Mouse (Mus musculus) liver, embryonic 15.5 days (tissue): Measurements from ENCODE around the gene Snx15. TPM values are rescaled to one million over a fixed set of nuclear protein-coding genes. Genes with fewer than 3 reads are reported as not detected.

Experiments
- ATAC-seq: fragments of 200-750 bp; cut with Nextera tagmentation; 2 replicates; pipeline ENCODE4 v1.8.0; 2017; ENCODE audit warnings: moderate number of reproducible peaks, mild to moderate bottlenecking, moderate library complexity; ENCODE audit not compliant: insufficient read depth
- H3K27ac ChIP-seq: fragments of 300-500 bp; sonication (generic); replicated peaks from 2 replicates; pipeline ENCODE4 v1.5.1; 2015; ENCODE audit warnings: mild to moderate bottlenecking, inconsistent platforms
- H3K27me3 ChIP-seq: fragments of 300-500 bp; sonication (generic); 2 replicates; pipeline ENCODE4 v1.6.1; 2015; ENCODE audit warnings: mild to moderate bottlenecking, inconsistent platforms
- H3K36me3 ChIP-seq: fragments of 300-500 bp; sonication (generic); replicated peaks from 2 replicates; pipeline ENCODE4 v1.6.1; 2015; ENCODE audit warnings: moderate library complexity, mild to moderate bottlenecking, inconsistent platforms
- H3K4me1 ChIP-seq: fragments of 300-500 bp; sonication (generic); replicated peaks from 2 replicates; pipeline ENCODE4 v1.6.1; 2015; ENCODE audit warnings: inconsistent platforms
- H3K4me2 ChIP-seq: fragments of 300-500 bp; sonication (generic); 2 replicates; pipeline ENCODE4 v1.6.1; 2015; ENCODE audit warnings: moderate library complexity, mild to moderate bottlenecking, inconsistent platforms
- H3K4me3 ChIP-seq: fragments of 300-500 bp; sonication (generic); replicated peaks from 2 replicates; pipeline ENCODE4 v1.5.1; 2015; ENCODE audit warnings: mild to moderate bottlenecking, inconsistent platforms
- H3K9ac ChIP-seq: fragments of 300-500 bp; sonication (generic); 2 replicates; pipeline ENCODE4 v1.6.1; 2015; ENCODE audit warnings: moderate library complexity, mild to moderate bottlenecking, inconsistent platforms
- H3K9me3 ChIP-seq: fragments of 300-500 bp; sonication (generic); replicated peaks from 2 replicates; pipeline ENCODE4 v1.6.1; 2016; ENCODE audit warnings: inconsistent platforms
- WGBS: fragments of 180-500 bp; shearing (Covaris S2); methylation state at CpG from one replicate; pipeline ENCODE4 v1.1.7; 2015; ENCODE audit warnings: mixed read lengths; ENCODE audit not compliant: insufficient replicate concordance; 5-methylcytosine and 5-hydroxymethylcytosine counted together
- polyA plus RNA-seq: library from polyadenylated mRNA; unstranded; fragments of >200 nt; fragmentation: Nextera tagmentation; extraction: Ambion mirVana; gene quantifications from 2 replicates; pipeline ENCODE4 v1.2.1, GENCODE M21; 2015

Snx15 gene
- 58.5 and 66.0 TPM in 2 replicates for polyA plus RNA-seq

DNA sequence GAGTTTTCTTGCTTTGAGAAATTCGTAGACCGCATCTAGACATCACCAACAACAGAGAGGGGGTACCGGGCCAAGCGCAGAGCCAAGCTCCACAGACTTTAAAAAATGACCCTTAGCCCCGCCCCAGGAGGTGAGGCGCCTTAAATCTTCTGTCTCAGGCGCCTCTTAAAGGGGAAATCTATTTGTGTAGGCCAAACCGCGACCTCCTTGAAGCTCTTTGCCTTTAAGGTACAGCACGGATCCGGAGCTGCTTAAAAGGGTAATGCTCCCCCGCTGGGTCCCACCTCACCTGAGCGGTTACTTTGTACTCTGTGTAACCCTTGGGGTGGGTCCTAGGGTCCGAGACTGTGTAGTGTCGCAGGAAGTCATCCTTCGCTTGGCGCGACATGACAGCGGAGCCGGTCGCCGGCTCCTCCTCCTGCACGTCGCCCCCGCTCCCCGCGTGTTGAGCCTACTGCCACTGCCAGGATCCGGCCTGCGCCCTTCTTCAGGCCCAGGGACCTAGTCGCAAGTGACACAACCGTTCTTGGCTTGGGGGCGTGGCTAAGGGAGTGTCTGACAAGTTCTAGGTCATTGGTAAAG lies at the start of gene Snx15:
Gene Snx15, minus strand, starts transcription at position 545 of the 582 bp plus-strand sequence.
- Histone ChIP-seq H3K4me3 (peak within 1 kb of the TSS; percentile 76), H3K27me3 (no peaks in the 10 kb centered on the region), H3K4me2 (peak within 1 kb of the TSS; percentile 86), H3K36me3 (peaks cover 12% of the 10 kb centered on the region), H3K9ac (peak within 1 kb of the TSS; percentile 83), H3K4me1 (peaks cover 77% of the 10 kb centered on the region), H3K9me3 (no peaks in the 10 kb centered on the region), H3K27ac (peak within 1 kb of the TSS; percentile 99)
- peak; percentile 84 for ATAC-seq
- under 1% methylated on average over 32 of the region's 32 CpGs for WGBS

DNA sequence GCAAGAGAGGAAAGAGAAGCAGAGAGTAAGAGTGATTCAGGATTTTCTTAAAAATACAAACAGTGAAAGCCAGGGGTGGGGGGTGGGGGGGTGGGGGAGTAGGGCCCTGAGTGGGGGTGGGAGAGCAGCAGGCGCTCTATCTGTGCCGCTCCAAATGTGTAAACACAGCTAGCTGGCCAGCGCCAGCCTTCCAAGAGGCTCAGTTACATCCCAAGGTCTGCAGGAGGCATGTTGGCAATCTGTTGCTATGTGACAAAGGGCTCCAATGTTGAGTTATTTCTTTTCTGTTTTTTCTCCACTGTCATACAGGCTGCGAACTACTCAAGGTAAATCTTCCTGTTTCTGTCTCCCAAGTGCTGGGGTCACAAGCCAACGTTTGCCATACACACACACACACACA lies 46.7 kb upstream of the Snx15 start:
- H3K4me2 ChIP-seq: no peak overlapping the region
- H3K4me1 ChIP-seq: no peaks in the 10 kb centered on the region
- H3K27me3 ChIP-seq: no peaks in the 10 kb centered on the region; the same call in 1 of the 2 replicates
- 0 out of 2 replicates have a peak, but pooled peaks cover 3% of the 10 kb centered on the region for H3K9me3 ChIP-seq
- ATAC-seq: no peak
- WGBS: 30% methylated on average over 5 of the region's 5 CpGs
- H3K27ac ChIP-seq: no peak overlapping the region
- no peak overlapping the region for H3K4me3 ChIP-seq
- H3K9ac ChIP-seq: no peak overlapping the region
- no peaks in the 10 kb centered on the region for H3K36me3 ChIP-seq

DNA sequence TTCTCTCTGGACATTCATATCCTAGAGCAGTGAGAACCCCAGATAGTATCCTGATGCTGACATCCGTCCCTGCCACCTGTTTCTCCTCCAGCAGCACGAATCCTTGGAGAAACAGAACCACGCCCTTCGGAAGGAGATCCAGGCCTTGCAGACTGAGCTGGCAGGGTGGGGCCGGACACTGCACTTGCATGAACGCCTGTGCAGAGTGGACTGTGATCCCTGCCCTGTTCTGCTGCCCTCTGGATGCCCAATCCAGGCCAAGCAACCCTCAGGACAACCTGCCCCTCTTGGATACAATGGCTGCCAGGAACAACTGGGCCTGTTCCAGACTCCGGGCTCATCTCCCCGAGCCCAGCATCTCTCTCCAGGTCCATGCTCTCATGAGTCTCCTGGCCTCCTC lies 43.1 kb upstream of the Snx15 start:
- WGBS: 57% methylated on average over 8 of the region's 8 CpGs
- H3K9me3 ChIP-seq: no peaks in the 10 kb centered on the region
- no peak overlapping the region for H3K4me3 ChIP-seq
- no peak for ATAC-seq
- no peaks in the 10 kb centered on the region for H3K36me3 ChIP-seq
- no peaks in the 10 kb centered on the region for H3K4me1 ChIP-seq
- no peaks in the 10 kb centered on the region for H3K27me3 ChIP-seq
- H3K27ac ChIP-seq: no peak overlapping the region
- no peak overlapping the region for H3K4me2 ChIP-seq
- no peak overlapping the region for H3K9ac ChIP-seq

DNA sequence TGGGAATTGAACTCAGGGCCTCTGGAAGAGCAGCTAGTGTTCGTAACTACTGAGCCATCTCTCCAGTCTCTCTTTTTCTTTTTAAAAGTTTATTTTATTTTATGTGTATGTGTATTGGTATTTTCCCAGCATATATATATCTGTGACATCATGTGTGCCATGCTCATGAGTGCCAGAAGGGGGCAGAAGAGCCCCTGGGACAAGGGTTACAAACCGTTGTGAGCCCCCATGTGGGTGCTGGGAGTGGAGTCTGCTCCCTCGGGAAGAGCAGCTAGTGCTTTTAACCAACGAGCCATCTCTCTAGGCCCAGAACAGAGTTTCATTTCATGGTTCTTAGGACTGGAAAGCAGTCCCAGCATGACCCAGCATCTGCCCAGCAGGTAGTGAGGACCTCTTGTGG lies 38.6 kb upstream of the Snx15 start:
- H3K4me2 ChIP-seq: no peak overlapping the region
- no peak overlapping the region for H3K9ac ChIP-seq
- no peak for ATAC-seq
- peaks cover 7% of the 10 kb centered on the region; the same call in 1 of the 2 replicates for H3K27me3 ChIP-seq
- H3K4me1 ChIP-seq: 0 out of 2 replicates have a peak, but pooled peaks cover 7% of the 10 kb centered on the region
- no peak overlapping the region for H3K27ac ChIP-seq
- H3K36me3 ChIP-seq: no peaks in the 10 kb centered on the region
- H3K4me3 ChIP-seq: no peak overlapping the region
- WGBS: 45% methylated on average over 4 of the region's 4 CpGs
- no peaks in the 10 kb centered on the region for H3K9me3 ChIP-seq

DNA sequence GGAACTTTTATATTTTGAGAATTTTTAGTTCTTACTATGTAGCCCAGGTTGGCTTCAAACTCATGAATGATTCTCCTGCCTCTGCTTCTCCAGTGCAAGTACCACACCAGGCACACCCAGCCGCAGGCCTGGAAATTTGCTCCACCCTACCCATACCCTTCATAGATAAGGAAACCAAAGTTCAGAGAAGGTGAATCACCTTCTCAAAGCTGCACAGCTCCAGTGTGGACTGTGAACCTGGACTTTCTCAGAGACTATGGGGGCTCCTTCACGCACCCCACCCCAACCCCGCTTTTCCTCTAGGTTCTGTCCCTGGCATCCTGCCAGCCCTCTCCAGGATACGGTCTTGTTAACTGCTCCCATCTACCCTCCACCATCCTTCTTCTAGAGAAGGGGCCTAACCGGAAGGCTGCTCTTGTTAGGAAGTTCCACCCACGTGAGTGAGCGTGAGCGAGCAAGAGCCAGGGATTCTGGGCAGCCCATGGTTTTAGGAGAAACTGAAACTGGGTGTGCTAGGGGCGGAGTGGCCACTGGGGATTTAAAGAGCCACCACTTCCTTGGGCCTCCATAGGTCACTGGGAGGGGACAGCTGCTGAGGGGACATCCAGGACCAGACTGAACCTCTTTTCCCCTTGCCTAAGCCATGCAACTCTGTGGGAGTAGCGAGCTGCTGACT lies 35.9 kb upstream of the Snx15 start:
- Histone ChIP-seq H3K4me3 (no peak overlapping the region), H3K27ac (no peak overlapping the region), H3K9me3 (no peaks in the 10 kb centered on the region), H3K36me3 (no peaks in the 10 kb centered on the region), H3K9ac (no peak overlapping the region), H3K4me1 (0 out of 2 replicates have a peak, but pooled peaks cover 7% of the 10 kb centered on the region), H3K27me3 (peaks cover 8% of the 10 kb centered on the region; the same call in 1 of the 2 replicates), H3K4me2 (no peak overlapping the region)
- 54% methylated on average over 10 of the region's 10 CpGs for WGBS
- ATAC-seq: no peak

DNA sequence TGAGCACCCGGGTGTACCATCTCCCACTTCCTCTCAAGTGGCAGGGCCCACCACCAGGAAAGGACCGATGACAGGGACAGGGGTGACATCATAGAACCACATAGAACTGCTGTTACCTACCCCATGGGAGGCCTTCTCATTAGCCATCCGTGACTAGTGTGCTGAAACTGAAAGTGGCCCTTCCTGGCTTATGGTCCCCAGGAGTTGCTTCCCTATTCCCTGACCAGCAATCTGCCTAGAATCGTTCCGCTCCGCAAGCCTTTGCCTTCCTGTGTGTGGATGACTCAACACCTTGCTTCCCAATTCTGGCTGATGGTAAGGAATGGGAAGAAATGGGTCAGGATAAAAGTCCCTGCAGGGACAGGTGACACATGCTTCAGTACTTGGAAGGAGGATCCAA lies 29.1 kb upstream of the Snx15 start:
- Histone ChIP-seq H3K4me3 (no peak overlapping the region), H3K27me3 (0 out of 2 replicates have a peak, but pooled peaks cover 6% of the 10 kb centered on the region), H3K4me2 (no peak overlapping the region), H3K9ac (no peak overlapping the region), H3K27ac (no peak overlapping the region), H3K36me3 (no peaks in the 10 kb centered on the region), H3K4me1 (no peaks in the 10 kb centered on the region; the same call in 1 of the 2 replicates), H3K9me3 (no peaks in the 10 kb centered on the region)
- ATAC-seq: no peak
- WGBS: 28% methylated on average over 6 of the region's 6 CpGs

DNA sequence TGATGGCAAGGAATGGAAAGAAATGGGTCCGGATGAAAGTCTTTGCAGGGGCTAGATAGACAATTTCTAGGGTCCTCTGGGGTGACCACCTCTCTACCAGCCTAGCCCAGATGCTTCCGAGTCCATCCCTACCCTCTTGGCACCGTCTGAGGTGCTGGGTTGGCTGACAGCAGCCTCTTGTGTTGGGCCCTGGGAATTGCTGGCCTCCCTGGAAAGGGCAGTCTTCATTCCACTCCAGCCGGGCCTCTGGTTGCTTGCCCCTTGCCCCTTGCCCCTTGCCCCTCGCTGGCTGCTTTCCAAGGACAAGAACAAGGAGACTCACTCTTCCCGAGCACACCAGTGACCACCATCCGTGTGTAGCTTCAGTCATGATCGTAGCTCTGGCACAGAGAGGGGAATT lies 28.3 kb upstream of the Snx15 start:
- Histone ChIP-seq H3K4me1 (no peaks in the 10 kb centered on the region; the same call in 1 of the 2 replicates), H3K9ac (no peak overlapping the region), H3K4me3 (no peak overlapping the region), H3K27ac (no peak overlapping the region), H3K4me2 (no peak overlapping the region), H3K36me3 (no peaks in the 10 kb centered on the region), H3K27me3 (no peaks in the 10 kb centered on the region; the same call in 1 of the 2 replicates), H3K9me3 (no peaks in the 10 kb centered on the region)
- no peak for ATAC-seq
- 58% methylated on average over 8 of the region's 8 CpGs for WGBS

DNA sequence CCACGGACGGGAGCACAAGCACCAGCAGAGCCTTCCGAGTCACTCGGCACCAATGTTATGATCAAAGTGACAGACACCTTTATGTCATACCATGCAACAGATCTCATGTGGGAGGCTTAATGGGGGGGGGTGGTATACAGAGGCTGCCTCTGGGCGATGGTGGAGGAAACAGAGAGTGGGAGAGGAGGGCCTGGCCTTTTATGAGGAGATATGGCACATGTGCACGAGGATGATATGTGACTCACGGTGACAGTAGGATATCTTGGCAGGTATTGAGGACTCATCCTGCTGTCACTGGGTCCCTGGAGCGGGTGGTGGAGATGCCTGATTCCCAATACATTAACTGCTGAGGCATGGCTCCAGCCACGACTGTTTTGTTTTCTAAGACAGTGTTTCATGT lies 27.1 kb upstream of the Snx15 start:
- no peak overlapping the region for H3K27ac ChIP-seq
- H3K36me3 ChIP-seq: no peaks in the 10 kb centered on the region
- H3K9ac ChIP-seq: no peak overlapping the region
- no peak overlapping the region for H3K4me2 ChIP-seq
- 54% methylated on average over 9 of the region's 9 CpGs for WGBS
- H3K4me1 ChIP-seq: no peaks in the 10 kb centered on the region; the same call in 1 of the 2 replicates
- no peaks in the 10 kb centered on the region; the same call in 1 of the 2 replicates for H3K27me3 ChIP-seq
- H3K4me3 ChIP-seq: no peak overlapping the region
- no peak for ATAC-seq
- H3K9me3 ChIP-seq: no peaks in the 10 kb centered on the region

DNA sequence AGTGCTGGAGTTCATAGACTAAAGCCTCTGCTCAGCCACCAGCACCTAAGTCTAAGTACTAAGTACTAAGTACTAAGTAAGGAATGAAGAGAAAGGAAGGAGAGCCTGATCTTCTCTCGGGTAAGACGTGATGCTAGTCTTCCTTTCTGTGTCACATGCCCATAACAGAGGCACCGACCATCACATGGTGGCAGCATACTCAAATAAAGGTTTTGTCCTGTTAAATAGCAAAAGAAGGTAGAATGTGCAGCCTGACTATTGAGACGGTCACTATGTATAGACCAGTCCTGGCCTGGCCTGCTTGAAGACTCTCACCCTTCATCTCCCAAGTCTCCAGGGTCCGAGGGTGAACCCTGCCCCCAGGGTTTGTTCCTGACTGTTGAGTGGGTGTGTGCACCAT lies 16.7 kb upstream of the Snx15 start:
- Histone ChIP-seq H3K27ac (no peak overlapping the region), H3K36me3 (no peaks in the 10 kb centered on the region), H3K9me3 (no peaks in the 10 kb centered on the region), H3K4me3 (no peak overlapping the region), H3K4me2 (no peak overlapping the region), H3K27me3 (no peaks in the 10 kb centered on the region), H3K9ac (no peak overlapping the region), H3K4me1 (peaks cover 20% of the 10 kb centered on the region)
- ATAC-seq: no peak
- whole genome bisulfite sequencing: 56% methylated on average over 5 of the region's 5 CpGs

DNA sequence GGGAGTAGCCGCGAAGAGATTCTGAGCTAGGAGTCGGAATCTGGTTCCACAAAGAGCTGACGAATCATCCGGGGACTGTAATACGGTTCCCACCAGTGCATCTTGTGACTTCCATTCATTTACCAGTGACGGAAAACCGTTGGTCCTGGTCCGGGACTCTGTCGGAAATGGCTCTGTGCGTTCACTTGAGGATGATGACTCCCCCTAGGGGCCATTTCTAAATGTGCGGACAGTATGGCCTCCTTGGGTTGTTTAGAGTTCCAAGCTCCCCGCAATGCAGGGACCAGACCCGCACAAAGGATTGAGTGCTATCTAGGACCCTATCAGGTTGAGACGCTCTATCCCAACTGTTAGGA lies 13.3 kb upstream of the Snx15 start, which contains the start of gene Arl2:
Gene Arl2, minus strand, starts transcription at position 155 of the 356 bp plus-strand sequence.
- Histone ChIP-seq H3K27me3 (no peaks in the 10 kb centered on the region), H3K9me3 (no peaks in the 10 kb centered on the region), H3K4me2 (peak within 1 kb of the TSS; percentile 99), H3K4me1 (peaks cover 27% of the 10 kb centered on the region), H3K36me3 (0 out of 2 replicates have a peak, but pooled peaks cover 4% of the 10 kb centered on the region), H3K27ac (peak within 1 kb of the TSS; percentile 99), H3K9ac (peak within 1 kb of the TSS; percentile 88), H3K4me3 (peak within 1 kb of the TSS; percentile 87)
- peak; percentile 74 for ATAC-seq
- WGBS: under 1% methylated on average over 15 of the region's 15 CpGs

DNA sequence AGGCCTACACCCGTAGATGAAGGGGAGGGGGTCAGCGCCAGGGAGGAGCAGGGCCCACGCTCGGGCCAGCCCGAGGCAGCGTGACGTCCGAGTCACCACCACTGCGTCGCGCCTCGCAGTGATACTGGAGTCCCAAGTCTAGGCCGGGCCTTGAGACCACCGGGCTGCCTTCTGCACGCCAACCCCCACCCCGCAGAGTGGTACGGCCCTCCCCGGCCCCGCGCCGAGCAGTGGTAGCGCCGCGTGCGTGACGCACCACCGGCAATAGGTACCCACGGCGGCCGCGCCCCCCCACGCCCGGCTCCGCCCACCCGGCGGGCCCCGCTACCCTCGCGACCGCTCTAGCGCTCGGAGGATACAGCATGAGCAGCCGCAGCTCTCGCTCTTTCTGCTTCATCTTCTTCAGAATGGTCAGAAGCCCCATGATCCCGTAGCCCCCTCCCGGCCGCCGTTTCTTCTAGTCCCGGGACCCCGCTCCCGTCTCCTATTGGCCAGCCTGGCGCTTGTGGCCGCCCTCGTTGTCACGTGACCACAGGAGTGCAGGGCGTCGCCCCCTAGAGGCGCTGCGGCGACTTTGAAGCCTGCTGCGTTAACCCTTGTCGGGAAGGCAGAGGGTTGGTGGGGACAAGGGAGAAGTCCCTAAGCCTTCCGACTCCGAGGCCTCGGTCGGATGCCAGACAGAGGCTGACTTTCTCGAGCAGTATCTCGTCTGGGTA lies 12.7 kb upstream of the Snx15 start, which contains the start of gene Batf2:
Gene Batf2, plus strand, starts transcription at position 306 of the 716 bp plus-strand sequence.
- WGBS: 1% methylated on average over 68 of the region's 68 CpGs
- Histone ChIP-seq H3K9ac (peak within 1 kb of the TSS; percentile 88), H3K27ac (peak within 1 kb of the TSS; percentile 99), H3K4me1 (peaks cover 27% of the 10 kb centered on the region), H3K9me3 (no peaks in the 10 kb centered on the region), H3K4me2 (peak within 1 kb of the TSS; percentile 99), H3K36me3 (0 out of 2 replicates have a peak, but pooled peaks cover 4% of the 10 kb centered on the region), H3K27me3 (no peaks in the 10 kb centered on the region), H3K4me3 (peak within 1 kb of the TSS; percentile 87)
- ATAC-seq: peak; percentile 91
